Mouse (Mus musculus) liver, embryonic 16.5 days (tissue): ENCODE data around the gene Spin1. TPM values are rescaled to one million over a fixed set of nuclear protein-coding genes. Genes with fewer than 3 reads are reported as not detected.
A peak's percentile ranks its signal among the peaks of the same experiment; 100 is the strongest.

Experiments used
- ATAC-seq: fragments of 200-750 bp; cut with Nextera tagmentation; 2 replicates; pipeline ENCODE4 v1.8.0; 2017; ENCODE audit warnings: low read depth, mild to moderate bottlenecking, moderate number of reproducible peaks, moderate library complexity
- H3K27ac ChIP-seq: fragments of 300-500 bp; sonication (generic); 2 replicates; pipeline ENCODE4 v1.5.1; 2014; ENCODE audit warnings: mild to moderate bottlenecking, low read length
- H3K27me3 ChIP-seq: fragments of 300-500 bp; sonication (generic); 2 replicates; pipeline ENCODE4 v1.6.1; 2014; ENCODE audit warnings: low read depth, low read length, mixed read lengths; ENCODE audit not compliant: control insufficient read depth, insufficient read depth
- H3K36me3 ChIP-seq: fragments of 300-500 bp; sonication (generic); 2 replicates; pipeline ENCODE4 v1.6.1; 2014; ENCODE audit warnings: mild to moderate bottlenecking; ENCODE audit not compliant: control insufficient read depth, insufficient read depth
- H3K4me1 ChIP-seq: fragments of 300-500 bp; sonication (generic); 2 replicates; pipeline ENCODE4 v1.6.1; 2014; ENCODE audit warnings: low read depth, low read length, mixed read lengths; ENCODE audit not compliant: control insufficient read depth
- H3K4me2 ChIP-seq: fragments of 300-500 bp; sonication (generic); 2 replicates; pipeline ENCODE4 v1.6.1; 2014; ENCODE audit warnings: low read depth, low read length, mixed read lengths
- H3K4me3 ChIP-seq: fragments of 300-500 bp; sonication (generic); 2 replicates; pipeline ENCODE4 v1.5.1; 2014; ENCODE audit warnings: low read depth, mild to moderate bottlenecking, low read length
- H3K9ac ChIP-seq: fragments of 300-500 bp; sonication (generic); 2 replicates; pipeline ENCODE4 v1.6.1; 2014; ENCODE audit warnings: low read depth, low read length
- H3K9me3 ChIP-seq: fragments of 300-500 bp; sonication (generic); replicated peaks from 2 replicates; pipeline ENCODE4 v1.6.1; 2016; ENCODE audit warnings: low read length; ENCODE audit not compliant: control insufficient read depth
- WGBS: fragments of 180-500 bp; shearing (Covaris S2); extraction: QIAGEN DNeasy Blood & Tissue Kit; methylation state at CpG from one replicate; pipeline ENCODE4 v1.1.7; 2014; ENCODE audit not compliant: insufficient replicate concordance; 5-methylcytosine and 5-hydroxymethylcytosine counted together
- polyA plus RNA-seq: library from polyadenylated mRNA; unstranded; fragments of >200 nt; fragmentation: Nextera tagmentation; extraction: Ambion mirVana; gene quantifications from 2 replicates; pipeline ENCODE4 v1.2.1, GENCODE M21; 2015

Spin1 gene
- polyA plus RNA-seq, 1 experiment from 2014 or later = 9.7 TPM

DNA sequence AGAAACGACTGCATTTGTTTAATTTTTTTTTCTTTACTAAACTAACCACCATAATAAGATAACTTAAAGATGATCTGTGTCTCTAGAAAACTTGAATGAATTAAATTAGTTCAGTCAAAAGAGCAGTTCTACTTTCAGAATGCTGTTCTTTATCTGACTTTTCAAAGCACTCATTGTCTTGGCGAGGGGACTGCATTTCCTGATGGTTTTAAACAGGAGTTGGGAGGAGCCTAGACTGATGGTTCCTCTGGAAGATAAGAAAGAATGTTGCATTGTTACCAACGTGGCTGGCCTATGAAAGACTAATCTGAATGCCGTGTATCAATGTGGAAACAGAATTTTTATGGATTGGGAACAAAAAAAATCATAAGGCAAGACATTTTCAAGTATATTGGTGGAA is 20.1 kb downstream of the Spin1 start:
- H3K9ac ChIP-seq = no peak overlapping the region
- no peak for ATAC-seq
- no peaks in the 10 kb centered on the region for H3K27me3 ChIP-seq
- H3K4me3 ChIP-seq = no peak overlapping the region
- no peak overlapping the region for H3K4me2 ChIP-seq
- no peak overlapping the region for H3K27ac ChIP-seq
- 7% methylated on average over 4 of the region's 4 CpGs for WGBS
- H3K4me1 ChIP-seq = peaks cover 7% of the 10 kb centered on the region
- H3K36me3 ChIP-seq = no peaks in the 10 kb centered on the region
- no peaks in the 10 kb centered on the region for H3K9me3 ChIP-seq

DNA sequence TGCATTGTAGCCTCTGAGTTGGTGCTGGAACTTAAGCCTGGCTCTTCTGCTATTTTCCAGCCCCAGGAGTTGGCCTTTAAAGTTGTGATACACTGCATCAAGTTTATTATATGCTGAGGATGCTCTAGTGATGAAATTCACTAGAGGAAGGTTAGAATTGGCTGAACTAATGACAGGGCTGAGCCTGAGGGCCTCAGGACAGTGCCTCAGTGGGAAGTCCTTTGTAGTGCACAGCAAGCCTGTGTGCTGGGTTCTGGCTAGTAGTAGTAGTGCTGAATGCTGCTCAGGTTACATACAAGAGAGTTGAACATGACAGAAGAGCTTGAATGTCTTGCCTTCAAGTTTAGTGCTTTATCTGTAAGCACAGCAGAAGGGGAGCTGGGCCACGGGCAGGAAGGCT is 21.3 kb downstream of the Spin1 start:
- Histone ChIP-seq H3K4me3 (no peak overlapping the region), H3K9me3 (no peaks in the 10 kb centered on the region), H3K4me2 (no peak overlapping the region), H3K9ac (no peak overlapping the region), H3K27ac (no peak overlapping the region), H3K36me3 (no peaks in the 10 kb centered on the region), H3K4me1 (peaks cover 7% of the 10 kb centered on the region), H3K27me3 (no peaks in the 10 kb centered on the region)
- WGBS = 24% methylated on average over 1 of the region's 1 CpGs
- ATAC-seq = no peak

DNA sequence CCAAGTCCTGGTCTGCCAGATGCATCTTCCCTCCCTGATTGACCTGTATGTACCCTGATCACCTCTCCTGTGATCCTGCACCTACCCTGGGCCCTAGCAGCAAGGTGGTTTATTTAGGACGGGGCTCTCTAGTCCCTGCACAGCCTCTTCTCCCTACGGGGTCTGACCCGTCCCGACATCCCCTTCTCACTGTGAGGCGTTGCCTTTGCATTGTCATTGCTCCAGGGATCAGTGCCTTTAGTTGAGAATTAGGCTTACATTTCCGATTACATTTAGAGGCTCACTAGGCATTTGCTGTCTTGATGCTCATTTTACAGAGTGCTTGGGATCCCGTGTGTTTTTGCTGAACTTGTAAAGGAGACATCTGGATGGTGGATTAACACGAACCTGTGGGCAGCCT is 22.1 kb downstream of the Spin1 start:
- Histone ChIP-seq H3K9ac (no peak overlapping the region), H3K4me1 (peaks cover 7% of the 10 kb centered on the region), H3K36me3 (no peaks in the 10 kb centered on the region), H3K4me3 (no peak overlapping the region), H3K27ac (no peak overlapping the region), H3K9me3 (no peaks in the 10 kb centered on the region), H3K4me2 (no peak overlapping the region), H3K27me3 (no peaks in the 10 kb centered on the region)
- no peak for ATAC-seq
- 72% methylated on average over 8 of the region's 8 CpGs for WGBS

DNA sequence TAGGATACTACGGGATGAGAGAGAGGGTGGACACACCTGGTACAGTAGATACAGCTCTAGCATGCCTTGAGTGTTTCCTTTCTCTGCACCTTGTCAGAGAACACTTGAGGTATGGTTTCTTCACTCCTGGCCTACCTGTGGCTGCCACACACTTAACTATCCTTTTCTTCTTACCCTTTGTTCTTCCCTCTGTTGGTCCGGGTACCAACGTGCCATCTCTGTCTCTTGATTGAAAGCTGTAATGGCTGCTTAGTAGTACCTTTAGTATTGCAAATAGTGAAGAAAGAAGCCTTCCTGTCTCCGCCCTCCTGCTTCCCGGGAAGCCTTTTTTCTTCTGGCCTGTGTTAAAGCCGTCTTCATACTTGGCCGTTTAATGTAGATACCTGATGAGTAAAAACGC is 24.7 kb downstream of the Spin1 start:
- ATAC-seq = no peak
- Histone ChIP-seq H3K27me3 (no peaks in the 10 kb centered on the region), H3K27ac (no peak overlapping the region), H3K4me1 (peaks cover 7% of the 10 kb centered on the region), H3K9ac (no peak overlapping the region), H3K4me3 (no peak overlapping the region), H3K9me3 (no peaks in the 10 kb centered on the region), H3K4me2 (no peak overlapping the region), H3K36me3 (no peaks in the 10 kb centered on the region)
- WGBS = 67% methylated on average over 8 of the region's 8 CpGs

DNA sequence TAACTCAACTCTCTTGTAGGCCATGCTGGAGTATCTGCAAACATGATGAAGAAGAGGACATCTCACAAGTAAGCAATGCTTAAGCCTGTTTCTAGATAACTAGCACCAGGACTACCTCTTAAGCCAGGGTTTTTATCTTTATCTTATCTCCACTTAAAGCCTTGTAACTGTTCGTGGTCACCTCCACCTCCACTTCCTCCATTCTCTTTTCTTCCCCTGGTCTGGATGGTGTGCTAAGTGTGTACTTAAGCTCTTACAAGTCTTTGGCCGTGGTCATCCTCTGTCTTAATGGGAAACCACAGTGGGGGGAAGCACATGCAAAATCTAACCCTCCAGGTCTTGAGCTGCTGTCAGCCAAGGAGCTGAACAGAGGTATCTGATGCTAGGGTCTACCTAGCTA is 27.2 kb downstream of the Spin1 start:
- no peaks in the 10 kb centered on the region for H3K36me3 ChIP-seq
- ATAC-seq = no peak
- H3K4me1 ChIP-seq = no peaks in the 10 kb centered on the region; the same call in 1 of the 2 replicates
- no peak overlapping the region for H3K9ac ChIP-seq
- H3K4me3 ChIP-seq = no peak overlapping the region
- no peaks in the 10 kb centered on the region for H3K9me3 ChIP-seq
- 23% methylated on average over 2 of the region's 2 CpGs for WGBS
- H3K27me3 ChIP-seq = no peaks in the 10 kb centered on the region
- H3K27ac ChIP-seq = no peak overlapping the region
- no peak overlapping the region for H3K4me2 ChIP-seq

DNA sequence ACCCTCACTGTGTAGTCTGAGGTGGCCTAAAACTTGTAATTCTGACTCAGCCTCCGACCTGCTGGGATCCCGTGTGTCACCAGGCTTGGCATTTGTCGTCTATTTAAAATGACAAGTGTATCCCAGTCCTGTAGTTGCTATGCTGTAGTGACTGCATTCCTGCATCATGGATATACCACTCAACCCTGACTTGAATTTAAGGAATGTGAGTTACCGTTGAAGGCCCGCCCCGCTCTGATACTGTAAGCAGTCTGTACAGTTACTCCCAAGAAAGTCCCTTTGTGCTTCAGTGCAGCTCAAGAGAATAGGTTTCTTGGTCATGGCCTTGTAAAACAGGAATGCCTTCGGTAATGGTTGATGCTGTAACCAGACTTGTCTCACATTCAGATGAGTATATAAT is 27.7 kb downstream of the Spin1 start:
- Histone ChIP-seq H3K27me3 (no peaks in the 10 kb centered on the region), H3K4me3 (no peak overlapping the region), H3K4me2 (no peak overlapping the region), H3K36me3 (no peaks in the 10 kb centered on the region), H3K9ac (no peak overlapping the region), H3K27ac (no peak overlapping the region), H3K4me1 (no peaks in the 10 kb centered on the region; the same call in 1 of the 2 replicates), H3K9me3 (no peaks in the 10 kb centered on the region)
- no peak for ATAC-seq
- 83% methylated on average over 7 of the region's 7 CpGs for WGBS

DNA sequence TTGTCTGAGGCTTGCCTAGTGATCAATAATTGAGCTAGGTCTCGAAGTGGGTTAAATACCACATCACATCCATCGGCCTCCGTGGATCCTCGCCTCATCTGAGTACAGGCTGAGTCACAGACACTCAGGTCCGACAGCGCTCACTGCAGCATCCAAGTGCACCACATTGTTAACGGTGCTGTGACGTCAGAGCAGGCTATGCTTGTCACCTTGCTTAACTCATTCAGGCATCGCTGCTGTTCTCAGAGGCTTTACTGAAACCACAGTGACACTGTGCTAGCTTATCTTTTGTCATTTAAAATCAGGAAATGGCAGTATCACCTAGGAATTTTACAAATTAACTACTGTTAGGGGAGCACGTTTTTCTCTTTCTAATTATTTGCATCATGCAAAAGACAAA is 30.5 kb downstream of the Spin1 start:
- Histone ChIP-seq H3K4me2 (no peak overlapping the region), H3K27me3 (no peaks in the 10 kb centered on the region), H3K4me1 (no peaks in the 10 kb centered on the region), H3K36me3 (no peaks in the 10 kb centered on the region), H3K9me3 (no peaks in the 10 kb centered on the region), H3K9ac (no peak overlapping the region), H3K27ac (no peak overlapping the region), H3K4me3 (no peak overlapping the region)
- 63% methylated on average over 10 of the region's 10 CpGs for WGBS
- no peak for ATAC-seq

DNA sequence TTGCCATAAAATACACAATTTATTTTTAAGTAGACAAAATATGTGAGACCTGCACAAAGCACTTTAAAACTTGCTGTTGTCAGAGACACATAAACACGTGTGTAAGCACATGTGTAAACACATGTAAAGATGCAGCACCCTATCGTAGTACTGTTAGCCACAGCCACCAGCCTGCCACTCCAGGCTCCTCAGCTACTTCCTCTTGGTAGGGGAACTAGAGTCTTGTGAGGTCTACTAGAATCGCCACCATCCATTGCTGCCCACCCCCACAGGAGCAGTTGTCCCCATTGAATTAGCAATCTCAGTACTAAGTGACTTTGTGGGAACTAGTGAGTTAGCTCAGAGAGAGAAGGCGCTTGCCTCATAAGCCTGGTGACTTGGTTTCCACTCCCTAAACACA is 35.6 kb downstream of the Spin1 start:
- Histone ChIP-seq H3K4me1 (no peaks in the 10 kb centered on the region; the same call in 1 of the 2 replicates), H3K27me3 (no peaks in the 10 kb centered on the region), H3K4me3 (no peak overlapping the region), H3K27ac (no peak overlapping the region), H3K9ac (no peak overlapping the region), H3K9me3 (no peaks in the 10 kb centered on the region), H3K36me3 (peaks cover 5% of the 10 kb centered on the region; the same call in 1 of the 2 replicates), H3K4me2 (no peak overlapping the region)
- 42% methylated on average over 4 of the region's 4 CpGs for WGBS
- no peak for ATAC-seq

DNA sequence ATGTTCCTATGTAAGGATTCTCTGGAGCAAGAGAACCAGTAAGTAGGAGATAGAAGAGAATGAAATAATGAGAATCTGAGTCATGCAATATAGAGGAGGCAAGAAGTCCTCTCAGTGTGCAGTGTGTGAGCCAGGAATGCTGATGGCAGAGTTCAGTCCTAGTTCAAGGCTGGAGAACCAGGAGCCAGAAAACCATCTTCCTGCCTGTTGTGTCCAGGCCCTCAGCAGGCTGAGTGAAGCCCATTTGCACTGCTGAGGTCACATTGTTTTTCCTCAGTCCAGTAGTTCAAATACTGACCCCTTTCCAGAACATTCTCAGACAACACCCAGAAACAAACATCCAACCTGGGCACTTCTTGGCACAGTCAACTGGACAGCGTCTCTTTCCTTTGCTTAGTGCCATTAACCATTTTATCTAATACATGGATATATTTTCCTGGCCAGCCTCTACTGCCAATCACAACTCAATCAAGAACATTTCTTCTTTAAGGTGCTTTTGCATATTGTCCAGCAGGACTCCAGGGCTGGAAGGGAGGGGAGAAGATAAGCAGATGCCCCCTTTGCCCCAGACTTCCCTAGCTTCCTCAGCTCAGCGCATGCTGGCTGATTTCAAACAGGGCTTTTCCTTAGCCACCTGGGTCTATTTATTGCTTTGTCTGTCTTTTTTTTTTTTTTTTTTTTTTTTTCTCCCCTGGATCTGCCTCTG is 36.5 kb downstream of the Spin1 start:
- Histone ChIP-seq H3K4me3 (no peak overlapping the region), H3K9me3 (no peaks in the 10 kb centered on the region), H3K9ac (no peak overlapping the region), H3K4me2 (no peak overlapping the region), H3K27me3 (no peaks in the 10 kb centered on the region), H3K36me3 (peaks cover 5% of the 10 kb centered on the region; the same call in 1 of the 2 replicates), H3K4me1 (no peaks in the 10 kb centered on the region; the same call in 1 of the 2 replicates), H3K27ac (peak overlapping the region; percentile 14; the same call in 1 of the 2 replicates)
- ATAC-seq = no peak
- 68% methylated on average over 2 of the region's 2 CpGs for WGBS
